Mouse (Mus musculus): ENCODE data around the gene Bola3. TPM values are rescaled to one million over a fixed set of nuclear protein-coding genes. Genes with fewer than 3 reads are reported as not detected.

The Bola3 gene
- polyA plus RNA-seq, 1 experiment from 2014 or later, result 186 TPM

DNA sequence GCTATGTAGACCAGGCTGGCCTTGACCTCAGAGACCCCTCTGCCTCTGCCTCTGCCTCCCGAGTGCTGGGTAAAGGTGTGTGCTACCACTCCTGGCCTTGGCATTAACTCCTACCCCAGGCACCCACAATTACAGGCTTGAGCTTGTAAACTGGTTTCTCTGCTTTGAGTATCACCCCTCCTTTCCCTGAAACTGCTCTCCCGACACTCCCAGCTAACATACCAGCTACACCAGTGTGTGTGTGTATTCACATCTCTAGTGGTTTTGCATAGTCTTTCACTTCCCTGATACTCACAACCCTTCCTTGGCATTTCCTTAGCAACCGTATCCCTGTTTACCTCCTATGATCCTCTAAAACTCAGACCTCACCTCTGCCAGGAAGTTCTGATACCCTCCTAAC, 50.8 kb downstream of the Bola3 start:
- no peaks in the 10 kb centered on the region for H3K9me3 ChIP-seq (ENCODE audit: control insufficient read depth, low read length)
- H3K27me3 ChIP-seq (replicated peaks; ENCODE audit: control insufficient read depth, insufficient read depth, low read length), result no peaks in the 10 kb centered on the region
- H3K4me2 ChIP-seq (ENCODE audit: low read depth, low read length), result no peak overlapping the region
- H3K4me1 ChIP-seq (ENCODE audit: control insufficient read depth, insufficient read depth, low read length), result peaks cover 5% of the 10 kb centered on the region; the same call in 1 of the 2 replicates
- H3K36me3 ChIP-seq (ENCODE audit: control insufficient read depth, insufficient read depth, low read length), result peaks cover 45% of the 10 kb centered on the region
- H3K4me3 ChIP-seq (ENCODE audit: low read length), result no peak overlapping the region
- 70% methylated on average over 3 of the region's 3 CpGs for WGBS
- no peak for ATAC-seq
- no peak overlapping the region for H3K9ac ChIP-seq (ENCODE audit: low read depth, low read length)
- H3K27ac ChIP-seq (ENCODE audit: low read length), result no peak overlapping the region

- H3K4me1 ChIP-seq (ENCODE audit: control insufficient read depth, insufficient read depth, low read length), result peaks cover 5% of the 10 kb centered on the region; the same call in 1 of the 2 replicates
- no peak overlapping the region for H3K4me3 ChIP-seq (ENCODE audit: low read length)
- no peak for ATAC-seq
- H3K9ac ChIP-seq (ENCODE audit: low read depth, low read length), result no peak overlapping the region
- H3K4me2 ChIP-seq (ENCODE audit: low read depth, low read length), result no peak overlapping the region
- H3K27ac ChIP-seq (ENCODE audit: low read length), result no peak overlapping the region
- no peaks in the 10 kb centered on the region for H3K9me3 ChIP-seq (ENCODE audit: control insufficient read depth, low read length)
- no peaks in the 10 kb centered on the region for H3K27me3 ChIP-seq (replicated peaks; ENCODE audit: control insufficient read depth, insufficient read depth, low read length)
- peaks cover 40% of the 10 kb centered on the region for H3K36me3 ChIP-seq (ENCODE audit: control insufficient read depth, insufficient read depth, low read length)
- WGBS, result 88% methylated on average over 8 of the region's 8 CpGs
Observed at GRCm38 (mm10) chr6:83403481-83403880, 54.5 kb downstream of the Bola3 start.

DNA sequence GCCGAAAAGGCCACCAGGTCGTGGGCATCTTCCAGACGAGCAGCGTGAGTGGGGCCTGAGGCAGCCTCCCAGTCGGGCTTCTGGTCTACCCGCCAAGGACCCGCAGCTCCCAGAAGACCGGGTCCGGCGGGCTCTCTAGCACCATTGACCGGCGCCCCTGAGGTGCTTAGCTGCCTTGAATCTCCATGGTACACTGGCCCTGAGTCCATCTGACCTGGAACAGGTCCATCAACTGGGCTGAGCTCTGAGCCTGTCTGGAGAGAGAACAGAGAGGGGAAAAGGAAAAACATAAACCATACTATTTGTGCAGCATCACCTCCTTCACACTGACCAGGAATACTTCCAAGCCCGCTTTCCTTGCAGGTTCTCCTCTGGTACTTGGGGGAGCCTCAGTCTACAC, 55.6 kb downstream of the Bola3 start:
- Histone ChIP-seq H3K4me3 (ENCODE audit: low read length) (no peak overlapping the region), H3K9me3 (ENCODE audit: control insufficient read depth, low read length) (no peaks in the 10 kb centered on the region), H3K4me1 (ENCODE audit: control insufficient read depth, insufficient read depth, low read length) (peaks cover 4% of the 10 kb centered on the region), H3K9ac (ENCODE audit: low read depth, low read length) (no peak overlapping the region), H3K36me3 (ENCODE audit: control insufficient read depth, insufficient read depth, low read length) (peaks cover 38% of the 10 kb centered on the region), H3K27ac (ENCODE audit: low read length) (no peak overlapping the region), H3K27me3 (replicated peaks; ENCODE audit: control insufficient read depth, insufficient read depth, low read length) (no peaks in the 10 kb centered on the region), H3K4me2 (ENCODE audit: low read depth, low read length) (no peak overlapping the region)
- no peak for ATAC-seq
- 95% methylated on average over 13 of the region's 13 CpGs for WGBS

- H3K4me2 ChIP-seq (ENCODE audit: low read depth, low read length), result no peak overlapping the region
- no peak for ATAC-seq
- no peak overlapping the region for H3K9ac ChIP-seq (ENCODE audit: low read depth, low read length)
- peaks cover 34% of the 10 kb centered on the region for H3K36me3 ChIP-seq (ENCODE audit: control insufficient read depth, insufficient read depth, low read length)
- no peak overlapping the region for H3K27ac ChIP-seq (ENCODE audit: low read length)
- peaks cover 4% of the 10 kb centered on the region; the same call in 1 of the 2 replicates for H3K4me1 ChIP-seq (ENCODE audit: control insufficient read depth, insufficient read depth, low read length)
- H3K9me3 ChIP-seq (ENCODE audit: control insufficient read depth, low read length), result no peaks in the 10 kb centered on the region
- H3K27me3 ChIP-seq (replicated peaks; ENCODE audit: control insufficient read depth, insufficient read depth, low read length), result no peaks in the 10 kb centered on the region
- 84% methylated on average over 7 of the region's 7 CpGs for WGBS
- H3K4me3 ChIP-seq (ENCODE audit: low read length), result no peak overlapping the region
Observed at GRCm38 (mm10) chr6:83405511-83406064, 56.6 kb downstream of the Bola3 start.

GRCm38 (mm10) chr6:83408510-83408909, 59.6 kb downstream of the Bola3 start:
- ATAC-seq, result no peak
- H3K27ac ChIP-seq (ENCODE audit: low read length), result peak overlapping the region; percentile 63

More at GRCm38 (mm10) chr6:83408510-83408909, 59.6 kb downstream of the Bola3 start:
- peaks cover 15% of the 10 kb centered on the region for H3K36me3 ChIP-seq (ENCODE audit: control insufficient read depth, insufficient read depth, low read length)
- H3K9ac ChIP-seq (ENCODE audit: low read depth, low read length), result no peak overlapping the region
- H3K27me3 ChIP-seq (replicated peaks; ENCODE audit: control insufficient read depth, insufficient read depth, low read length), result no peaks in the 10 kb centered on the region
- peaks cover 27% of the 10 kb centered on the region for H3K4me1 ChIP-seq (ENCODE audit: control insufficient read depth, insufficient read depth, low read length)
- H3K4me3 ChIP-seq (ENCODE audit: low read length), result no peak overlapping the region
- 68% methylated on average over 9 of the region's 9 CpGs for WGBS
- H3K9me3 ChIP-seq (ENCODE audit: control insufficient read depth, low read length), result no peaks in the 10 kb centered on the region
- H3K4me2 ChIP-seq (ENCODE audit: low read depth, low read length), result no peak overlapping the region

Small RNAs within 50 kb of the gene (microRNA-seq; reads per million reads assigned to microRNA genes)
- not detected for gene Mir6374

Other genes starting within 250 kb of the Bola3 start
- 1.7 and 3.0 TPM in 2 replicates for gene Ccdc142, start 247.5 kb upstream of the Bola3 start, polyA plus RNA-seq (2015; fragmentation: Nextera tagmentation; extraction: Ambion mirVana)
- gene Gm42688, start 247.5 kb upstream of the Bola3 start, polyA plus RNA-seq (2015; fragmentation: Nextera tagmentation; extraction: Ambion mirVana), result 1.7 and 2.0 TPM in 2 replicates
- 118 and 134 TPM in 2 replicates for gene Mrpl53, start 240.1 kb upstream of the Bola3 start, polyA plus RNA-seq (2015; fragmentation: Nextera tagmentation; extraction: Ambion mirVana)
- gene Mogs, start 233.7 kb upstream of the Bola3 start, polyA plus RNA-seq (2015; fragmentation: Nextera tagmentation; extraction: Ambion mirVana), result 8.8 and 9.4 TPM in 2 replicates
- 94.4 and 95.5 TPM in 2 replicates for gene Wbp1, start 227.6 kb upstream of the Bola3 start, polyA plus RNA-seq (2015; fragmentation: Nextera tagmentation; extraction: Ambion mirVana)
- gene Ino80b, start 223.7 kb upstream of the Bola3 start, polyA plus RNA-seq (2015; fragmentation: Nextera tagmentation; extraction: Ambion mirVana), result 8.2 and 8.8 TPM in 2 replicates
- 24.4 and 26.1 TPM in 2 replicates for gene Rtkn, start 213.7 kb upstream of the Bola3 start, polyA plus RNA-seq (2015; fragmentation: Nextera tagmentation; extraction: Ambion mirVana)
- 2.9 and 4.6 TPM in 2 replicates for gene Wdr54, start 192.8 kb upstream of the Bola3 start, polyA plus RNA-seq (2015; fragmentation: Nextera tagmentation; extraction: Ambion mirVana)
- 1.9 and 2.4 TPM in 2 replicates for gene 1700003E16Rik, start 192.7 kb upstream of the Bola3 start, polyA plus RNA-seq (2015; fragmentation: Nextera tagmentation; extraction: Ambion mirVana)
- 73.5 and 84.5 TPM in 2 replicates for gene Dctn1, start 183.2 kb upstream of the Bola3 start, polyA plus RNA-seq (2015; fragmentation: Nextera tagmentation; extraction: Ambion mirVana)
- 0.56 and 1.2 TPM in 2 replicates for gene Slc4a5, start 129.3 kb upstream of the Bola3 start, polyA plus RNA-seq (2015; fragmentation: Nextera tagmentation; extraction: Ambion mirVana)
- gene Mthfd2, start 23.2 kb upstream of the Bola3 start, polyA plus RNA-seq (2015; fragmentation: Nextera tagmentation; extraction: Ambion mirVana), result 36.4 and 43.5 TPM in 2 replicates
- 50.8 and 52.8 TPM in 2 replicates for gene Mob1a, start 23.1 kb upstream of the Bola3 start, polyA plus RNA-seq (2015; fragmentation: Nextera tagmentation; extraction: Ambion mirVana)
- 40.1 and 43.5 TPM in 2 replicates for gene Tet3, start 109.9 kb downstream of the Bola3 start, polyA plus RNA-seq (2015; fragmentation: Nextera tagmentation; extraction: Ambion mirVana)
- gene Dguok, start 157.8 kb downstream of the Bola3 start, polyA plus RNA-seq (2015; fragmentation: Nextera tagmentation; extraction: Ambion mirVana), result 68.5 and 72.4 TPM in 2 replicates
- gene Actg2, start 187.1 kb downstream of the Bola3 start, polyA plus RNA-seq (2015; fragmentation: Nextera tagmentation; extraction: Ambion mirVana), result 1,727 and 1,747 TPM in 2 replicates
- gene Stambp, start 223.6 kb downstream of the Bola3 start, polyA plus RNA-seq (2015; fragmentation: Nextera tagmentation; extraction: Ambion mirVana), result 29.4 and 30.5 TPM in 2 replicates